Mouse (Mus musculus) activated CD4-positive, CD25-positive, alpha-beta regulatory T cell, adult 4 months (primary cell): ENCODE data around the gene Atl2. TPM values are rescaled to one million over a fixed set of nuclear protein-coding genes. Genes with fewer than 3 reads are reported as not detected.
A peak's percentile ranks its signal among the peaks of the same experiment; 100 is the strongest.

ENCODE experiments used
- ATAC-seq: one replicate; pipeline ENCODE4 v1.8.0; 2017
- polyA plus RNA-seq, 2 experiments: library from polyadenylated mRNA; unstranded; fragments of 100-300 nt; shearing (Covaris generic); gene quantifications; one replicate each; pipeline ENCODE4 v1.2.1; 2017

Atl2 gene
- 10 to 100 TPM; 11.5 to 12.4 TPM for polyA plus RNA-seq

DNA sequence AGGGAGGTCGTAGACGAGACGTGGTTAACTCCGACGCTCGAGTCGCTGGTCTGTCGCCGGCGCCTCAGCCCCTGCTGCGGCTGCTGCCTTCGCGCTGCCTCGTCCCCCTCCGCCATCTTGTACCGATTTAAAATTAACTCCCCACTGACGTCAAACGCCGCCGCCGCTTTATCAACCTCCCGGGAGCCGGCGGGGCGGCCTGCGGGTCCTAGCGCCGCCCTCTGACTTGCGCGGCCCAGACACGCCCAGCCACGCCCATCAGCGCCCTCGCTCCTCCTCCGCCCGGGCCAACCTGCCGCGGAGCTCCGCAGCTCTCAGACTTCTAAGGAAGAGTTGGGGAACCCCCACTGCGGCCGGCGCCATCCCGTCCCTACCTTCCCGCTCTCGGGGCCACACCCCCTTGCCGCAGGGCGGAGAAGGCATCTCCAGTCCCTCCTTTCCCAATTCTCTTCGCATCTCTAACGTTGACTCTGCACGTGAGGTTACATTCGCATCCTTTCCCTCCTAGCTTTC, at the start of gene Atl2:
TSS of gene Atl2 (minus strand) at position 213 of the 513 bp plus-strand sequence.
- peak; percentile 89 for ATAC-seq

DNA sequence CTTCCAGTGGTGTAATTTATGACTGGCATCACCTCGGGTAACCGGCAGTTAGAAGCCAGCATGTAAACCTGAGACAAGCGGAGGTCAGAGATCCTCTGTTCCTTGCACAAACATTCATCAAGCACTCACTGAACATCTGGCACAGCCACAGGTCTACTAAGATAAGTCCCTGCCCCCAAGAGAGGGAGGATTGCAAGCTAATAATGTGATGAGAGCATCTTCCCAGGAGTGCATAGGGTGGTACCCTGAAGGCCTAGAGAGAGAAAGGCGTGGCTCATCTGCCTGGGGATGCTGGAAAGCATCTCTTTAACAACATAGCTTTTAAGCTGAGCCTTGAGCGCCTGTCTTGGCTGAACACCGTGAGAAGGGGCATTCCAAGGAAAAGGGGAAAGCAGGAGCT, 48.9 kb upstream of the Atl2 start:
- no peak for ATAC-seq

DNA sequence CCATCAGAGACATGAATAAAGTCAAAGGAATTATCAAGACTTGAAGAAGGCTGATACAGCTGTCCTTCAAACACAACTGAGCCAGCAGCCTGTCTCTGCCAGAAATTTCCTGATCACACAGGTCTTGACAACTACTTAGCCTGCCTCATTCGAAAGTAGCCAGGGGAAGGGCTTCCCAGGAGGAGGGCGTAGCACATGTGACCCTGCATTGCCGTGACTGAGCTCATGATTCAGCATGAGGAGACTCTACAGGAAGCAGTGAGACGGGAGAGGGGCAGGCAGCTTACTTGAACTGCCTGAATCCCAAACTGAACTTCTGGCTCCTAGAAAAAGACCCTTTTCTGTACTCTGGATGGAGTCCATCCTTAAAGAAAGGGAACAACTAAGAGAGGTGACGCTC, 46.5 kb upstream of the Atl2 start:
- ATAC-seq: no peak

DNA sequence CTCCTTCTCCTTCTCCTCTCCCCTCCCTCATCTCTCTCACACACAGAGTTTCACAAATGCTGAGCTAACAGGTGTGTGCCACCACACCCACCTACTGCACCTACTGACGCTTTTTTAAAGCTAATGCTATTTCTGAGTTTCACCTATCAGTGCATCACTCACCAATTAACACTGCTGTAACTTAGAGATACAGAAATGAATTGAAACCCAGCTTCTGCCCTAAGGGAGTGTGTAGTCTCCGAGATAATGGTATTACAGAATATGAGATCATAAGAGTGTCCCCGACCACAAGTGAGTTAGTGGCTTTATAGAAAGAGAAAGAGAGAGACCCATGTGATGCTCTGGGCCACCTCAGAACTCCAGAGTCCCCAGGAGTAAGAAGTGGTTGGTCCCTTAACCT, 43.2 kb upstream of the Atl2 start:
- ATAC-seq: no peak

DNA sequence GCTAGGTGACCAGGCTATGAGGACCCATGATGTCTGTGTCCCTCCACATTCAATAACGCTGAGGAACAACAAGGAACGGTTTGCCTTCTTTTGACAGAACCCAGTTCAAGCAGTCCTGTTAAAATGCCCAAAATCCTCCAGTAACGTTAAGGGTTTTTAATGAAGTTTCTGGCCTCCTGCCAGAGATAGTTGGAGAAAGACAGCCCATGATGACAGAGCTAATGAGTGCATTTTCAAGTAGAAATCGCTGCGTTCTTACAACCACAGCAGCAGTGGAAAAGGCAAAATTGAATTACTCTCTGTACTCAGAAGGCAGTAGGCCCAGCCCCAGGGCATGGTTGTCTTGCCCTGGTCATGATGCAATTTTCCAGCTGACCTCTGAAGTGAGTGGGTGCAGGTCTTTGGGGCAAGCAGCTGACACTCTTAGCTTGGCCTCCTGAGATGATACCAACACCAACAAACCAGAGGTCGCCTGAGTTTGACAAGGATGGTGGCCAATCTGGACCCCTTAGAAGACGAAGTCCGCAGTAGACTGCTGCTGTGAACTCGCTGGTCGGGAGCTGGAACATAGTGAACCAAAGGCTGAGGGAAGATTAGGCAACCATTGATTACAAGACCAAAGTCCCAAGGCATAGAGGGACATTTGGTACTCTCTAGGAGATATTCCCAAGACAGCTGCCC, 42.1 kb upstream of the Atl2 start:
- no peak for ATAC-seq

DNA sequence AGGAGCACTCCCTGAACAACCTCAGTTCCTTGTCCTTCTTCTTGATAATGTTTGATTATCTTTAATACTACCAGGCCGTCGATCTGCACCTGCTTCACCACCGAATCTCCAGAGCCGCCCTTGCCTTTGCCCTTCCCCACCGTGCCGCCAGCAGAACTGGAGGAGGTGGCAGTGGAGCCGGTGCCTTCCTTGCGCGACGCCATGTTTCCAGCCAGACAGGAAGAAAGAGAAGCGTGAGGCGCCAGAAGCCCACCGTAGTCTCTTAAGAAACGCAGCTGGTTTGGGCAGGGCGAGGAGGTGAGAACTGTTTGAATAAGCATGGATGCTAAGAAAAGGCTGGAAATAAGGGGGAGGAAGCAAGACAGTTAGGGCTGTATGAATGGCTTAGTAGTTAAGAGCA, 38.4 kb upstream of the Atl2 start:
- no peak for ATAC-seq

DNA sequence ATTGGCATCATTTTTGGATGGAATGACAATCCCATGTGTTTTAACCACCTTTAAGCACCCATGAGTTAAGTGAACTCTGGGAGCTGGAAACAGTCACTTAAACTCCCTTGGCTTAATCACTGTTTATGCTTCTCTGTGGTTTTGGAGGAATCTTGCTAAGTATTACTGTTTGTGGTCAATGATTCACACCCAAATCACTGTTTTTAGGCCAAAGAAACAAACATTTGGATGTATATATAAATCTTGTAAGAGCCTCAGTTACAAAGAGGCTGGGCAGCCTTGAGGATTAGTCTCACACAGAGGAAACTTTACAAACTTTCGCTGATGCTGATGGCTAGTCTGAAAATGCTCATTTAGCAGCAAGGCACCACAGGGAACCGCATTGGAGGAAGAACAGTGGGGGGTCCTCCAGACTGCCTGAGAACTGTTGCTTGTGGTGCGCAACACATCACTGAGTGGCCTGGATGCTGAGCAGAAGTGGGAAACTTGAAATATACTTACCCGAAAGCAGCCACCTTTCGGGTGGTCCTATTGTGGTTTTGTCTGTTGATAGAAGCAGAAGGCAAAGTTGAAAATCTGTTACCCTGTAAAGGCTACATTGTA, 36.9 kb upstream of the Atl2 start:
- no peak for ATAC-seq

DNA sequence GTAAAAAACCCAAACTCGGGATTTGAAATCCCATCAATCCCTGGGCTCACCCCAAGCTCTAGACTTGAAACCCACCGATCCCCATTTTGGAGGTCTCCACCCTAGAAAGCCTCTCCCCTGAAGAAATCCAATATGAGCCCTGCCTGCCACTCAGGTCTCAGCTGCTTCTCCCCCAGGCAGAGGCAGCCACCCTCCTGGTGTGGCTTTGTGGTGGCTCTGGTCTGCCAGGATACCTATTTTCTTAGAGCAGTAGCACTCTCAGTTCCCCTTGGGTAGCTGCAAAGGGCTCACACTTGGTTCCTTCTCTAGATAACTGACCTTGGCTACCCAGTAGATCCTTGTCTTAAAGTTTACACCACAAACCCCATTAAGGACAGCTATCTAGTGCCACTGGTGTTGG, 31.2 kb upstream of the Atl2 start:
- ATAC-seq: no peak

DNA sequence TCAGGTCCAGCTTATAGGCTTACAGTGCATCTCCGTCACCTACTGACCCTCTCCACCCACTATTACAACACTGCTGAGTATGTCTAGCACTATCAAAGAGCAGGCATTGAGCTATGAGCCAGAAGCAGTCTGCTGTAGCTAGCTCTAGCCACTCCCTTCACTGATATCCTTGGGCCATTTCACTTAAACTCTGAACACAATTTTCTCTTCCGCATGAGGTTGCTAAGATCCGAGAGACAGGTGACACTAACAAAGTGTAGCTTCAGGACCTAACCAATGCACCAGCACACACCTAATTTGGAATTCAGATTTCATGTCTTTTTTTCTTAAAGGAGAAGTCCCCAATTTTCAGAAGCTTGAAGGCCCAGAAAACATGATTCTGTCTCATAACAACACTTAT, 30.6 kb upstream of the Atl2 start:
- no peak for ATAC-seq

DNA sequence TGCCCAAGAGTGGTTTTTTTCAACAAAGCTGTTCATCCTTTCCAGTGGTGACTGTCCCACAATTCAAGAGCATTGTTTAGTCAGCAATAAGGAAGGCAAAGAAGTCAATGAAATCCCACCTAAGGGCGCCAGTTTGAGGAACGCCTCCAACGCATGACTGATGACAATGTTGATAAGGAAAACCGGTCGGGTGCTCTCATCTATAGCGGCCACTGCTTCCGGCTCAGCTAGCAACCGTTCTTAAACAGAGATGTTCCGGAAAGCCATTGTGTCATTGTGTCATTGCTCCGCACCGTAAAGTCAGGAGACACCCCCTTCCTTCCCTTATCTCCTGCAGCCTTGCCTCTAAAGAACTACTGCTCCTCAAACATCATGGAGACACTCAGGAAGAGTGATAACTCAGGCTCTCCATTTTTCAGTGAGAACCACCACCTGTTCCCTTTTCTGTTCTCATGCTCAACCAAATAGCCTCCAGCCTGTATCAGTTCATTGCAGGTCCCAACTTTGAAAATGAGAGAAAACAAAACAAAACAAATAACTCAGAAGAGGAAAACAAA, 30.0 kb upstream of the Atl2 start:
- no peak for ATAC-seq

DNA sequence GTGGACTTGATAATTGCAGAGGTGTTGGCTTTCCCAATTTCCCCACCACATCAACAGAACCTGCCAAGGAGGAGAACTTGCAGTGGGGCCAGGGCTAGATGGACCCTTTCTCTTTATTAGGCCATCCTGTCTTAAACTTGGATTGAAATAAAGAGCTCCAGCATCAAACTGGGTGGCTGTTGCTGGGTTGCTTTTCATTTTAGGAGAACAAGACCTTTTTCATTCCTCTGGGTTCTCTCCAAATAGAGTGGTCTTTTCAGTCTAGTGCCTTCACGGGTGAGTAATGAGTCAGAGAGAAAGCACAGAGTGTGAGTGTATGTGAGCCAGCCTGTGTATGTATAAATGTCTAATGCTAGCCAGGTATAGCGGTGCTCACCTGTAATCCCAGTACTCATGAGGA, 24.4 kb upstream of the Atl2 start:
- no peak for ATAC-seq

DNA sequence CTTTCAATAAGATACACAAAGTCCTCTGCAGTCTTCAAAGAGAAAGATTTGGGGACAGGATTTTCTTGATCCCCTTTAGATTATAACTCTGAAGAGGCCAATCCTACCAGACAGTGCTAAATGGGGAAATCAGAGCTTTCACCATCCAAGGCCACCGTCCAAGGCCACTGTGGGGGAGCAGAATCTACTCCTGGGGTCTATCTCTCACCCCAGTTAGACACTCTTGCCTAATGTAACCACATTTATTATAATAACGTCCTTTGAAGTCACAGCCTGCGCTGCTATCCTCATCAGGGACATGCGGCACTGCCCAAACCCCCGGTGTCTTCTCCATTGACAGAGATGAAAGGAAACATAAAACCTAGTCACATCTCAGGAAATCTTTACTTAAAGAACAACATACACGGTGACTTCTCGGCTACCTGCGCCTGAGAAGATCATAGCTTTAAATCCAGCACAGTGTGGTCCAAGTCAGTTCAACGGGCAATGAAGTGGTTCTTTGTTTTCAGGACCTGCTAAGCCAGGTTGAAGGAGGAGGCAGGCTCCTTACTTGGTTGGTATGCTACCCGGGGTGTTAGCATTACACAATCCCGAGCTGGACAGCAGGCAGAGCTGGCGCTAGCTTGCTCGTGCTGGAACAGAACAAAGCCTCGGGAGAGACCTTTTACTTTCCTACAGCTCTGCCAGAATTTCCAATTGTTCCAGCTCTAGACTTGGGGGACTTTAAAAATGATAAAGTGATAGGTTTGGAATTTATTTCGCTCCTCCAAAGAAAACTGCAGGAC, 23.8 kb upstream of the Atl2 start:
- ATAC-seq: no peak

DNA sequence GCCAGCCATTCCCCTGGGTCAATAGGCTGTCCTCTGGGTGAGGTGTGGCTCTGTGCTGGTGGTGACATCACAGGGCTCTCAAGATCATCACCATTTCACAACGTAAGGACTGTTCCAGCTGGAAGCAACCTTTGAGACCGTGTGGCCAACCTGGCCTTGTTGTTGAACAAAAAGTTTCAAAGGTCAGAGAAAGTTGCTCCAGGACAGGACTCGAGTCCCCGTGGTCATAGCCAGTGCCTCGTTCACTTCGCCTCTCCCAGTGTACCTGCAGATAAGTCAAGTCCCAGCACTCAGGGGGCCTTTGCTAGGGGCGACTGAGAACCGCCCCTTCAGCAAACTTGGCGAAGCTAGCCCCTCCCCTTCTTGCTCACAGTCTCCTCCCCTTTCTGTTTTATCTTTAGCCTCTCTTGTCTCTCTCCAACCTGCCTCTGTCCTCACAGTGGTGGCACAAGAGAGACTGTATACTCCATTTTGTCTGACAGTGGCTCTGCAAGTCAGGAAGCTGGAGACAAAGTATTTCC, 22.6 kb upstream of the Atl2 start:
- no peak for ATAC-seq

DNA sequence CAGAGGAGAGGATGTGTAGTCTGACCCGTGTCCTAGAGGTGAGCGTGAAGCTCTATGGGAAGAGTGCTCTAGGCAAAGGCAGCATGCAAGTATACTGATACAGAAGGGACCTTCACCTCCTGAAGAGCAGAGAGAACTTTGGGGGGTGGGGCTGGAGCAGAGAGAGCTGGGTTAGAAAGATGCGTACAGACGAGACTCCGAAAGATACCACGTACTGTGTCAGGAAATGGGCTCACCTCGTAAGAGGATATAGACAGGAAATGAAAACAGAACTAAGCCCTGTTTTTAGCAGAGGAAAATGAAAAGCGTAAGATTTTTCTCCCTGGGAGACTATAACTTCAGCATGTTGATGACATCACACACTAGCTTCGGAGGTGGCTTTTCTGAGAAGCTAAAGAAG, 21.1 kb upstream of the Atl2 start:
- ATAC-seq: peak; percentile 74

DNA sequence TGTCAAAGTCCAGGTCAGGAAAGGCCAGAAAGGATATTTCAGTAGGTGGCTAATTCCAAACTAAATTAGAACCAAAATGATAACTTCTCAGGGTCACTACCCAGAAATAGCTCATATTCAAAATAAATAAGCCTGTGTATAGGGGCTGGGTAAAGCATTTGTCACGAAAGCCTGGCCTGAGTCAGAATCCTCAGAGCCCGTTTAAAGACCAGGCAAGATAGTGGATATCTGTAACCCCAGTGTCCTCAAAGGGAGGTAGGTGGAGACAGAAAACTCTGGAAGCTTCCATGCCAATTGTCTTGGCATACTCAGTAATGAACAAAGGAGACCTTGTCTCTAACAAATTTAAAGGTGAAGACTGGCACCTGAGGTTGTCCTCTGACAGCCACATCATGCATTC, 16.3 kb upstream of the Atl2 start:
- no peak for ATAC-seq

DNA sequence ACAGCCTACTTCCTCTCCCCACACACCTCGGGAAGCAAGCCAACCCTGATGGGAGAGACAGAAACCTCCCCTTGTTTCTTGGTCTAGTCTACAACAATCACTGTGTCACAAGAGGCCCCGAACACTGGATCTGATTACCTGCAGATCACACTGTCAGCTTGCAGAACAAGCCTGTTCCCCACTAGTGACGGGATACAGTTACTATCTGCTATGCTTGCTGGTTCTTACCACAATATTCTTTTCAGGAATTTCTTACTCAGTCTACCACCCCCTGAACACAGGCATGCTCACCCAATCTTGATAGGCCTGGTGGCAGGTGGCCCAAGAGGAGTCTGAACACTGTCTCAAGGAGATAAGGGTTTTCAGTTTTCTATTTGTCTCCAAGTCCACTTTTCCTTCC, 15.8 kb upstream of the Atl2 start:
- no peak for ATAC-seq

DNA sequence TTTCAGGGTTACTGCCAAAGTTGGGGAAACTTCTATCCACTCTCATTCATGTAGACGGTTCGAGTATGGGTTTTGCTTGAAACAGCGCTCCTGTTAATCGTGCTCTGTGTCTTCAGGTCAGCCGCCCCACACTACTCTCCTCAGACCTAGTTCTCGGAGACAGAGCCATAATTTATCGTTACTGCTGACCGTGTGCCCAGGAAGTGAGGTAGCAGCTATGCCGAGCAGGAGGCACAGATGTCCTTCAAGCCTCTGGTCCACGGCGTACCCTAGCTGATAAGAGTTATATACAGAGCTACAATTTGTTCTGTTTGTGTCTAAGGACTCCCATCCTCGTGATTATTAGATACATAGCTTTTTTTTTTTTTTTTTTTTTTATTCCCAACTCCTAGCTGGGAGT, 13.6 kb upstream of the Atl2 start:
- ATAC-seq: no peak

DNA sequence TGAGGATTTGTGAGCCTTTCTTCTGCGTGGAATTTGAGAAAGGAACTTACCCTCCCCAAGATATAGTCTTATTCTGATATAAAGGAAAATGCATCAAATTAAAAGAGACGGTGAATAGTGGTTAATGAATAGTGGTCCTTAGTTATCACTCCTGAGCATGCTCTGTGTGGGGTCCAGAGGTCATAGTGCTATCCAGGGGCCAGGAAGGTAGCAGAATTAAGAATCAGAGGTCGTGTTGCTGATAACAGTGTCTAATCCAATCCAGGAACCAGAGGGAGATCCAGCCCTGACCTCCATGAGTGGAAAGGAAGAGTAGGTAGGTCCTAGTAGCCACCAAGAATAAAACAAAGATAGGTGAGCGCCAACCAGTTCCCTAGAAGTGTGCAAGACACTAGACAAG, 11.8 kb upstream of the Atl2 start:
- no peak for ATAC-seq

DNA sequence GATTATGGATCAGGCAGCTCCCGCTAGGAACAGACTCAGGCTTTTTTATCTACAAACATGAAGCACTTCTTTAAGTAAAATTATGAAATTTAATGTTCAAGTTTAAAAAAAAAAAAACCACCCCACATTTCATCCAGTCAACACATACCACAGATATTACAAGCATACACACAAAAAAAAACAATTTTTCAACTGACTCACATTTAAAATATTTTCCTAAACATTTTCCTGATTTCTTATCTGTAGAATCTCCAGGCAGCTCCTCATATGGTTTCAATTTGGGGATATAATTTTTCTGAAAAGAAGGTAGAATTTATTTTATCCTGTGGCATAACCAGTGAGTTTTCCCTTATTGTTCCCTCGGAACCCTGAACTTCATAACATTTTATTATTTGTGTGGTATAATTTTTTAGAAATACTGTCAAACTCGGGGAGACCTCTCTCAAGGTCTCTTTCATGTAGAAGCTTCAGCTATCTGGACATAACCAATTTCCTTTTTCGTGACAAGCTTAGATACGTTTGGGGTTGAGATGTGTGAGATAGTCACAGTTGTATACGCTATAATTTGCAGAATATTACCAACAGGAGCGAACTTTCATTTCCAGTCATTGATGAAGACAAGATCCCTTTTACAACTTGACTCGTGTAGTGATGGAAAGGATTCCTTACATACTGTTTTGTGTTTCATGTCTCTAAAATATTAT, 11.0 kb upstream of the Atl2 start:
- ATAC-seq: no peak

DNA sequence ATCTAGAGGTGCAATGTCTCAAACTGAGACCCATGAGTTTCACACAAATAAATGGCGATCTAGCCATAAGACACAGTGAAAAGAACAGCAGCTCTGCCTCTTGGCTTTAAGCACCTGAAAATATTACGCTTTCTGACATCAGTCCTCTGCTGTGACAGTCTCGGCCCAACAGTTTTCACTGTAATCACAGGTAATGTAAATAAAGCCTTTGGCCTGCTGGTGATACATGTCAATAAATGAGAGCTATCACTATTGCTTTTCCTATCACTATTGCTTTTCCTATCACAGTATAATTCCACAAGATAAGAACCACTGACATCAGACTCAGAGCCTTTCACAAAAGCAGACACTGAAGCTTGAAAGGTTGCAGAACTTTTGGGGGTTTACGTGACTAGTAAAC, 8.7 kb upstream of the Atl2 start:
- ATAC-seq: no peak

DNA sequence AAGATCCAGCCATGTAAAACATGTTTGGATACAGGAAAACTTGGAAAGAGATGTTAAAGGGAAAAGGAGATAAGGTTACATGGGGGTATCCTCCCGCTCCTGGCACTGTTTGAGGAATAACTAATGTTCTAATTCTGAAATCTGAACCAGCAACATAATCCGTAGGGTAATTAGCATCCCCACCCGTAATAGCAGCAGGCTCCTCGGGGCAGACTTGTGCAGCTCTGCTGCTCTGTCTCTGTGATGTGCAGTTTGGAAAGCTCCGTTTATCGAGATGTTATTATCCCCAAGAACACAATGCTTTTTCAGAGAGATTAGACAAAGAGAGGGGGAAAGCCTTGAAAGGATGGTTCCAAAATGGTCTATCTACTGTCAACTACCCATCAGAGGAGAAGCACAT, 5.3 kb upstream of the Atl2 start:
- ATAC-seq: no peak

DNA sequence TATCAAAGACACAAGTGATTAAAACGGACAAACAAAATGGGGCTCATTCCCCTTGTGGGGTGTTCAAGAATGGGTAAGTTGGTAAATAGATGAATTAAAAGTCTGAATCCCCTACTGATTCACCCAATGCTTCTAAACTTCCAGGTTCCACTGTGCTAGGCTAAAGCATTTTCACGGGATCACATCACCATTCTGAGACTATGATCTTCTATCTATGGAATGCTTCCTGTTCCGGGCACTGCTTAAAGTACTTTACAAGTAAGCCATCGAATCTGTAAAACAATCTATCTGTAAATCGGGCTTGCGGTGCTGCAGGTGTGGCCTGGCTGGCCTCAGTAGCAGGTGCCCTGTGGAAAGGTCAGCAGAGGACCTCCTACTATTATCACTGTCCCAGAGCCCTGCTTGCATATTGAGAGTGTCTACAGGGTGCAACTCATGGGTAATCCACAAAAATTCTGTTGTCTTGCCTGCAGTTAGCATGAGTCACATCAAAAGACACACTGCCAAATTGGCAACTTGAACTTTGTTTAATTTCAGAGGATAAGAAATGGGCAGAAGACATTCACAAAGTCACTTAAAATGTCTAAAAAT, 2.3 kb upstream of the Atl2 start:
- ATAC-seq: no peak
